Mouse (Mus musculus): Measurements from ENCODE around the gene Fam107b. TPM values are rescaled to one million over a fixed set of nuclear protein-coding genes. Genes with fewer than 3 reads are reported as not detected.
A peak's percentile ranks its signal among the peaks of the same experiment; 100 is the strongest.
"Not testable (repeated sequence)": the region's sequence is repeated elsewhere in the genome, so short reads cannot be mapped to it uniquely, and the experiment has no call there.

Fam107b gene
- total RNA-seq, 1 experiment from 2014 or later, result 778 TPM

DNA sequence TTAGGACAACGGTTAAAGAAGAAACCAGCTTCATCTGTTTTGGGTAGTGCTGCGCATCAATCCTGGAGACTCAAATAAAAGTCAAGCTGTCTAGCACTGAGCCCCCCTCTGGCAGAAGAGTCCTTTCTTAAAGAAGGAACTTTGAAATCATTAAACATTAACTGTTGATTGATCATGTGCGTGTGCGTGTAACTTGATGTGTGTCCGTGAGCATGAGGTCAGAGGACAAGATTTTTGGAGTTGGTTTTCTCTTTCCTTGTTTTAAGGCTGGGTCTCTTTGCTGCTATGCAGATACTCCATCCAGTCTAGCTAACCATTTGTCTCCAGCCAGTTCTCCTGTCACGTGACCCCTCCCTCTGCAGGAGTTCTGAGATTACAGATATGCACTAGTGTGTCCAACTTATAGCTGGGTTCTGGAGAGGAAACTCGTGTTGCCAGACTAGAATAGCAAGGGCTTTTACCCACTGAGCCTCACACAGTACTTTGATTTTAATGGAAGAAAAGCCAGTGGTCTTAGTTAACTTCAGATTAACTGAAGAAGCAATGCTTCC, 132.4 kb downstream of the Fam107b start:
- ATAC-seq (replicated peaks; ENCODE audit: insufficient number of reproducible peaks, low FRiP score, low TSS enrichment, poor library complexity, severe bottlenecking), result no peak

GRCm38 (mm10) chr2:3703806-3704205, 133.5 kb downstream of the Fam107b start:
- ATAC-seq (replicated peaks; ENCODE audit: insufficient number of reproducible peaks, low FRiP score, low TSS enrichment, poor library complexity, severe bottlenecking), result no peak

- no peak for ATAC-seq (replicated peaks; ENCODE audit: insufficient number of reproducible peaks, low FRiP score, low TSS enrichment, poor library complexity, severe bottlenecking)
Measured at GRCm38 (mm10) chr2:3704311-3705162, 134.2 kb downstream of the Fam107b start.

- ATAC-seq (replicated peaks; ENCODE audit: insufficient number of reproducible peaks, low FRiP score, low TSS enrichment, poor library complexity, severe bottlenecking), result not testable (repeated sequence)
Measured at GRCm38 (mm10) chr2:3705283-3705682, 135.0 kb downstream of the Fam107b start.

DNA sequence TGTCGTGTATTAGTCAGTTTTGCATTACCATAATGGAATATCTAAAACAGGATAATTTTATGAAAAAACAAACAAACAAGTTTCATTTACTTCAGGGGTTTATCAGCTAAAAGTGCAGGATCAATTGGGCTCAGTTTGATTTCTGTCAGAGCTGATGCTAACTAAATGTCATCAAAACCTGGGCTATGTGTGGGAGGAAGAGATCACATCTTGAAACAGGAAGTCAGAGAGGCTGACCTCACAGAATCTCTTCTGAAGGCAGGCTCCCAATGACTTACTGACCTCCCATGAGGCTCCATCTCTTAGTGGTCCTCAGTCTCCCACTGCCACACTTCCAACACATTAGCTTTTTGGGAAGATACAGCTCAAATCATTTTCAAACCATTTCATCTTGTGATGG, 136.9 kb downstream of the Fam107b start:
- peak; percentile 37; the same call in 1 of the 2 replicates for ATAC-seq (replicated peaks; ENCODE audit: insufficient number of reproducible peaks, low FRiP score, low TSS enrichment, poor library complexity, severe bottlenecking)

- ATAC-seq (replicated peaks; ENCODE audit: insufficient number of reproducible peaks, low FRiP score, low TSS enrichment, poor library complexity, severe bottlenecking), result no peak
Measured at GRCm38 (mm10) chr2:3708621-3709020, 138.3 kb downstream of the Fam107b start.

- no peak for ATAC-seq (replicated peaks; ENCODE audit: insufficient number of reproducible peaks, low FRiP score, low TSS enrichment, poor library complexity, severe bottlenecking)
Measured at GRCm38 (mm10) chr2:3709882-3710281, 139.6 kb downstream of the Fam107b start.

DNA sequence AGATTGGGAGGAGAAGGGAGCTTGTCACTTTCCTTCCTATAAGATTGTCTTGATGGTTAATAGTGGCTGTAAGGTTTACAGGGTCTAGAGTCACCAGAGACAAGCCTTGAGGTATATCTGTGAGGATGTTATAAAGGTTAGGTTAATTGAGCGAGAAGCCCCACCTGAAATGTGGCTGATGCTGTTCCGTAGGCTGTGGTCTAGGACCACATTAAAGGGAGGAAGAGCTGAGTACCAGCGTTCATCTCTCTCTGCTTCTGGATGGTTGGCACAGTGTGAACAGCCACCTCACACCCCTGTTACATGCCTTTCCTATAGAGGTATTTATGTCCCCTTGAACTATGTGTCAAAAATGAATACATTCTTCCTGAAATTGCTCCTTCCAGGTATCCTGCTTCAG, 140.2 kb downstream of the Fam107b start:
- ATAC-seq (replicated peaks; ENCODE audit: insufficient number of reproducible peaks, low FRiP score, low TSS enrichment, poor library complexity, severe bottlenecking), result no peak

- no peak for ATAC-seq (replicated peaks; ENCODE audit: insufficient number of reproducible peaks, low FRiP score, low TSS enrichment, poor library complexity, severe bottlenecking)
Measured at GRCm38 (mm10) chr2:3712369-3713042, 142.2 kb downstream of the Fam107b start.

GRCm38 (mm10) chr2:3713212-3713681, 143.0 kb downstream of the Fam107b start:
- peak; percentile 86 for ATAC-seq (replicated peaks; ENCODE audit: insufficient number of reproducible peaks, low FRiP score, low TSS enrichment, poor library complexity, severe bottlenecking)

DNA sequence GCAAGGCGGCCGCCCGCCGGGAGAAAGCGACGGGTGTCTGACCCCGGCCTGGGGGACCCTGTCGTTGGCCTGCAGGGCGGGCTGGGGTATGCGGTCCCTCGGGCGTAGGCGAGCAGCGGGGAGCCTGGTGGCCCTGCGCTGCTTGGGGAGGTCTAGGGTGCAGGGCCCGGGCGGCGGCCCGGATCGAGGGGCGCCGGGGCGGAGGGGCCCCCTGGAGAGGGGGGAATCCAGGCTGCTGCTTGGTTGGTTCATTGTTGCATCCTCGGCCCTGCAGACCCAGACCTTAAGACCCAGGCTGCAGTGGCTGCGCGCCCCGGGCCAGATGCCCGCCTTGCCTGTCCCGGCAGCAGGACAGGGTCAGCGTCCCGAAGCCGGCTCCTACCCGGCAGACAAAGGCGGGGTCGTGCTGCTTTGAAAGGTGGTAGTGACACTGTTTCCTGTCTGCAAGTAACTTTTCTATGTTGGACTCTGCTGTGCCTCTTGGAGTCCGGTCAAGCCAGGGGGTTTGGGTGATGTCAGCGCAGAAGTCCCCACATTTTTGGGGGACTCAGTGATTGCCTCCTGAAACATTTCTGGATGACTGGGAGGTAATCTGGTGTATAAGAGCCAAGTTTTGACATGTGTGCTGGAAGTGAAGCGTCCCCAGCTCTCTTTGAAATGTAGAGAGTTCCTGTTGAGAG, 143.5 kb downstream of the Fam107b start:
- no peak for ATAC-seq (replicated peaks; ENCODE audit: insufficient number of reproducible peaks, low FRiP score, low TSS enrichment, poor library complexity, severe bottlenecking)

DNA sequence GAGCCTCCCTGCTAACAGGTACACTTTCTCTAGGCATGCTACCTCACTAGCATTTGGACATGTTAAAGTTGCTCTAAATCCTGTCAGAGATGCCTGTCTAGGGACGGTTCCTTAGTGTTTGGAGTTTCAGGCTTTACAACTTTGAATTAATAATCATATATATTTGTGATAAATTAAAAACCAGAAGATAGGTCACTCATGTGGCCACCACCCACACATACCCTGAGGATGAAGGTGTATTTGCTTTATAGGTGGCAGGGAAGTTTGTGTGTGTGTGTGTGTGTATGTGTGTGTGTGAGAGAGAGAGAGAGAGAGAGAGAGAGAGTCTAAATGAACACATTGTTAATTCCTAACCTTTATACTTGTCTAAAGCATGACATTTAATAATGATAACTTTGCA, 144.2 kb downstream of the Fam107b start:
- no peak for ATAC-seq (replicated peaks; ENCODE audit: insufficient number of reproducible peaks, low FRiP score, low TSS enrichment, poor library complexity, severe bottlenecking)

DNA sequence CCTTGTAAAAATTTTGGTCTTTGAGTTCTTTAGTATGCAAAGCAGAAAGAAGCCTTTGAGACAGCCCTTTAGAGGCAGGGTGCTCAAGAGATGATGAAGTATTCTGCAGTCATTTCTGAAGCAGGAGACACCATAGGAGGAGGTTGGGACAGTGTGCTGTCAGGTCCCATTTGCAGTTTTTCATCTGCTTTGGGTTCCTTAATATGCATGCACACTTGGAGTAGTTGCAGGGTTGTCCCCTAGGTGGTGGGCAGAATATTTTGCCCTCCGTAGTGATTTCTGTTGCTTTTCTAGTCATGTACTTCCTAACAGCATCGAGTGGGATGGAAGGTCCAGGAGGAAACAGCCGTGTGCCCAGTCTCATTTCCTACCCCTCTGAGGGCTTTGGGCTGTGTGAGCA, 145.1 kb downstream of the Fam107b start:
- no peak for ATAC-seq (replicated peaks; ENCODE audit: insufficient number of reproducible peaks, low FRiP score, low TSS enrichment, poor library complexity, severe bottlenecking)

DNA sequence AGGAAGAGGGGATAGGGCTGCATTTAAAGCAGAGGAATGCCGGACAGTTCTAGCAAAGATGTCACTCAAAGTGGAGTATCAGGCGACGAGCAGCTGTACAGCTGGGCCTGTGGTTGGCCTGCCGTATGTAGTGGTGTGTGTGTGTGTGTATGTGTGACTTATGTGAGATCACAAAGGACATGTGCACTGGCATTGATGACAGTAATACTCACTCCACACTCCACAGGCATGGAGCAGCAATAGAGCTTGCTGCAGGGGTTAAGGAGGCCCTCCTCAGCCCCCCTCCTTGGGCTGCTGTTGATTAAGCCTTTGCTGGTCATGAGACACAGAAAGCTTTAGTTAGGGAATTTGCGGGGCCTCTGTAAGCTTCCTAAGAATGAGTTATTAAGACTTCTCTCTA, 147.0 kb downstream of the Fam107b start:
- ATAC-seq (replicated peaks; ENCODE audit: insufficient number of reproducible peaks, low FRiP score, low TSS enrichment, poor library complexity, severe bottlenecking), result no peak

DNA sequence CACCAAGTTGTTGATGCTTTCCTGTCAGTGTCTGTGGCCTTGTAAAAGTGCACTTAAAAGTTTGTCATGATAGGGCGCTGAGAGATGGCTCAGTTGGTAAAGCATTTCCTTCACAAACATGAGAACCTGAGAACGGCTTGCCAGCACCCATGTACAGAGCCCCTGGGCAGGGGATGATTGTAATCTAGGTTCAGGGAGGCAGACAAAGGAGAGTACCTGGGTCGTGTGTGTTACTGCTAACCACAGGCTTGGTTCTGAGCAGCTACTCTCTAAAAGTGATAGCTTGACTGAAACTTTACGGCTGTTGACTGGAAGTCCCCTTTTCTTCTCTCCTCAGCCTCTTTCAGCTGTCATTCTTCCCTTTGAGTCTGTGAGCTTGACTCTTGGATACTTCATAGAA, 147.6 kb downstream of the Fam107b start:
- no peak for ATAC-seq (replicated peaks; ENCODE audit: insufficient number of reproducible peaks, low FRiP score, low TSS enrichment, poor library complexity, severe bottlenecking)

GRCm38 (mm10) chr2:3719436-3720121, 149.3 kb downstream of the Fam107b start:
- not testable (repeated sequence) for ATAC-seq (replicated peaks; ENCODE audit: insufficient number of reproducible peaks, low FRiP score, low TSS enrichment, poor library complexity, severe bottlenecking)

GRCm38 (mm10) chr2:3721107-3721506, 150.8 kb downstream of the Fam107b start:
- ATAC-seq (replicated peaks; ENCODE audit: insufficient number of reproducible peaks, low FRiP score, low TSS enrichment, poor library complexity, severe bottlenecking), result no peak

DNA sequence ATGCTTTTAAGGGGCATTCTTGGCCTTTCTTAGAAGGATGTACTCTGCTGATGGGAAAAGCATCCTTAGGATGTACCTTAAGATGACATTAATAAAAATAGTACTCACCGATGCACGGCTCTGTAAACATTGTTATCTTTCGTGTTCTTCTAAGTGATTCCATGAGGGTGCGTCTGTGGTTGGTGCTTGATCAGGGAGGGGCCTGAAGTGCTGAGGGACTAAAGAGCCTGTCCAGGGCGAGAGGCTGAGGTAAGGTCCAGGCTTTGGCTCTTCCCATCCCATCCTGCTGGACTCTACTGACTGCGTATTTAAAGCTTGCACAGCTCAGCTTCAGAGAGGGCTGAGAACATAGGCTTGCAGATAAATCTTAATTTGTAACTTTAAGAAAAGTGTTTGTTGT, 151.7 kb downstream of the Fam107b start:
- no peak for ATAC-seq (replicated peaks; ENCODE audit: insufficient number of reproducible peaks, low FRiP score, low TSS enrichment, poor library complexity, severe bottlenecking)

Data from monocyte, adult 5-6 weeks (primary cell).